Mouse (Mus musculus) CH12.LX (cell line): Measurements from ENCODE around the gene Lrrc29.

Source experiments
- CTCF ChIP-seq, 2 experiments: IDR thresholded peaks in 1 of 2; conservative IDR thresholded peaks in 1 of 2; 2 replicates each; pipeline ENCODE4 v1.5.1; 2011 to 2012; ENCODE audit warnings: low read depth in 2 of 2, low read length in 2 of 2, improper control_type of control experiment in 1 of 2, inconsistent platforms in 1 of 2, mild to moderate bottlenecking in 1 of 2, moderate library complexity in 1 of 2
- E2F4 ChIP-seq: IDR thresholded peaks from 2 replicates; pipeline ENCODE4 v1.6.1; 2011; ENCODE audit warnings: low read depth, low read length, improper control_type of control experiment; ENCODE audit not compliant: insufficient replicate concordance
- GABPA ChIP-seq: IDR thresholded peaks from 2 replicates; pipeline ENCODE4 v1.6.1; 2012; ENCODE audit warnings: low read depth, low read length, improper control_type of control experiment, inconsistent platforms; ENCODE audit not compliant: insufficient replicate concordance

- TF ChIP-seq CTCF (conservative IDR thresholded peaks at IDR 0.05 in 1 of 2, IDR thresholded peaks at IDR 0.05 in 1 of 2; ENCODE audit: low read depth in 2 of 2, low read length in 2 of 2) (no peak), GABPA (no peak), E2F4 (no peak)
Measured at GRCm38 (mm10) chr8:105356681-105357080, 30.6 kb upstream of the Lrrc29 start.
